Mouse (Mus musculus) heart, postnatal 36 days (tissue): ENCODE measurements around the gene Gm28047. TPM values are rescaled to one million over a fixed set of nuclear protein-coding genes. Genes with fewer than 3 reads are reported as not detected.
A peak's percentile ranks its signal among the peaks of the same experiment; 100 is the strongest.

Experiments used
- DNase-seq, 2 experiments: peaks; one replicate each; pipeline ENCODE4 v3.0.0; 2021 to 2022
- intact Hi-C: fragments of 180-260 bp; cut with DNase I; formaldehyde crosslinking; loops from one replicate; pipeline ENCODE4 v1.15.1; 2025
- total RNA-seq, 2 experiments: library from RNA; stranded (reverse); gene quantifications; 2 replicates each; pipeline ENCODE4 v1.2.3; 2021

Gm28047 gene
- total RNA-seq, 2 experiments from 2014 or later = 0.94 to 1.1 TPM

GRCm38 (mm10) chr15:102563061-102563460 lies 61.8 kb downstream of the Gm28047 start:
- no peak for DNase-seq
- intact Hi-C loops = no loop called here

GRCm38 (mm10) chr15:102562491-102562890 lies 62.4 kb downstream of the Gm28047 start:
- no peak for DNase-seq
- intact Hi-C loops = no loop called here

GRCm38 (mm10) chr15:102557580-102557979 lies 67.3 kb downstream of the Gm28047 start:
- intact Hi-C loops = loop anchor here (5.0 kb wide), 1 partner anchor 110 kb away; no protein-coding TSS in a partner anchor
- no peak for DNase-seq

GRCm38 (mm10) chr15:102555581-102555980 lies 69.3 kb downstream of the Gm28047 start:
- no peak for DNase-seq
- intact Hi-C loops = loop anchor here (5.0 kb wide), 1 partner anchor 112 kb away; no protein-coding TSS in a partner anchor

GRCm38 (mm10) chr15:102552599-102552998 lies 72.3 kb downstream of the Gm28047 start:
- intact Hi-C loops = no loop called here

GRCm38 (mm10) chr15:102547478-102547877 lies 77.4 kb downstream of the Gm28047 start:
- DNase-seq = peak; percentile 21 to 43
- intact Hi-C loops = no loop called here

More at GRCm38 (mm10) chr15:102552599-102552998, 72.3 kb downstream of the Gm28047 start:
- DNase-seq = no peak

DNA sequence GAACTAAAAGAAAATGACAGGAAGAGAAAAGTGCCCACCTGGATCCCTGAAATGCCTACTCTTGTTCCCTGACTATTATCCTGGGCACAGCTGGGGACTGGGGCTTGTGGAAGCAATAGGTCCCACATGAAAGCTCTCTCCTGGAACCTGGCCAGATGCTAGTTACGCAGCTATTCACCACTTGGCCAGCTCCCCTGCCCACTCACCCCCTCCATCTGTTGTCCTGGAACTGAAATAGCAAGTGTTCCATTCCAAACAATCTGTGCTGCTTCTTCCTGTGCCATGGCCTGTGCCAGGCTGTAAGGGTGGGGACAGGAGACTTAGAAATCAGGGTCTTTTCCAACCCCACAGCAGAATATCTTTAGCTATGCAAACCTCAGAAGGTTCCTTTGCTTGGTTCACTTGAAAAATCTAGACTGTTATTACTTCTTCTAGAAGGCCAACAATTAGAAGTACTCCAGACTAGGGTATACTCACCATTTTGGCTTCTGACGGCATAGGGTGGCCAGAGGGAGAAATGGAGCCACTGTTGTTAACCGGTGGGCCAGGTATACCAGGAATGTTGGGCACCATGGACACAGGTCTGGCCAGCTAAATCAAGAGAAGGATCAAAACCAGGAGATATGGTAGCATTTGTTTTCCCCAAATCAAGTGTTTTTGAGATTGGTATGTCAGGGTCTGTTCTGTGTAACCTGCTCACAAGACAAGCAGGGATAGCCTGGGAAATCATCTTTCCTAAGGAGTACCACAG lies 78.0 kb downstream of the Gm28047 start:
- intact Hi-C loops = no loop called here
- peak; percentile 54 to 64 for DNase-seq

DNA sequence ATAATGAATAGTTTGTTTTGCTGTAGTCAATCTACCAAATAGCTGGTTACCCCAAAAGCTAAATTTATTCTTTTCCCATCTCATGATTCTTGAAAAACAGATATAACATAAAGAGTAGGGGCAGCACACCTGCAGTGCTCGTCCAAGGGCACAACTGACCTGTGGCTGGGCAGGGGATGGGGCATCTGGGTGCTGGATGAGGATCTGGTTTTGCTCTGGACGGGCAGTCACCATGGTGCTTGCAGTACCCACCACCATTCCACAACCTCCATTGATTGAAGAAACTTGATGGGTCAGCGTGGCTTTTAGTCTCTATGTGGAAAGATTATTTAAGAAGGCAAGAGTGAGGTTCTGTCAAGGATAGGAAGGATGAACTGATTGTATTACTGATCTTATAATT lies 78.6 kb downstream of the Gm28047 start:
- intact Hi-C loops = no loop called here
- no peak for DNase-seq

DNA sequence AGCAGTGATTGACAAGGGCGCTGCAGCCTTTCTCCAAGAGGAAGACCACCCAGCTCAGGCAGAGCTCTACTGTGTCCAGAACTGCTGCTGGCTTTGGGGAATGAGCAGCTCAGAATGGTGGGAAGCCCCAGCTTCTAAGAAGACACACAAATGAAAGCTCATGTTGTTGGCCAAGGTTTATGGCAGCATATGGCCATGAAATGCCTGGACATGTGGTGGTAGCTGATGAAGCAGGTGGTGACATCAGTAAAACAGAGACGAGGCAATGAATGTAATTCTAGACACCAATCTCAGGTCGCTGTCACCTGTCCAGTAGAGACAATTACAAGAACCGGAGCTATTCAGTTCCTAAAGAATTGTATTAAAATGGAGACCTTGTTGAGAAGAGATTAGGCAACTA lies 80.1 kb downstream of the Gm28047 start:
- DNase-seq = no peak
- intact Hi-C loops = no loop called here

DNA sequence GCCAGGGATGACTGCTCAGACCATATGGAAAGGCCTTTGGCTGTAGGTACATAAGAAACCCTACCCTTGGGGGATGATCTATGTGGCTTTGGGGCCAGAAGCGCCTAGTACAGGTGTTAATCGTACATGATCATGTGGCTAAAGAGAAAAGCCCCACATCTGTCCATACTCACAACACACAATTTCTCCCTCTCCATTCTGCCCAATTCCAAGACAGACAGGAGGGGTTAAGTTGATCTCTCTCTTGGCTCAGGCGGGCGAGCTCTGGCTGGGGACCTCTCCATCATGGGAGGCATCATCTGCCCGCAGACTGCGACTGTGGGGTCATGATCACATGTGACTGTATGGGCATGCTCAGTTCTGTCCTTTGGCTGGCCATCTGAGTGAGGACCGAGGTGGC lies 90.9 kb downstream of the Gm28047 start:
- DNase-seq = no peak
- intact Hi-C loops = no loop called here

GRCm38 (mm10) chr15:102532106-102532900 lies 92.6 kb downstream of the Gm28047 start:
- intact Hi-C loops = no loop called here
- no peak for DNase-seq

DNA sequence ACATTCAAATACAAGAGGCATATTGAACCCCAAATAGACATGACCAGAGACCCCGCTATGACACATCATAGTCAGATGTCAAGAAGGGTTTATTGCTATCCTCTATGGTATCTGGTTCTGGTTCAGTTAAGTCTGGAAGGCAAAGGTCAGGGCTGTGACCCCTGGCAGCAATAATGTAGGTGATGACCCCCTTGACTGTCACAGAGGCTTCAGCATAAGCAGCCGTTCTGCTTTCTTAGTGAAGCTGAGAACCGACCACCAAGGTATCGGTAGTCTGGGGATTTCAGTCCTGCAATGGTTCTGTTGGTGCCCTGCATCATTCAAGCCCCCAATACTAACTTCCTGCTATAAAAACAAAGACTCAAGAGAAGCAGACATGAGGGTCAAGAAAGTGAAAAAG lies 93.3 kb downstream of the Gm28047 start:
- intact Hi-C loops = no loop called here
- no peak for DNase-seq

GRCm38 (mm10) chr15:102530566-102530965 lies 94.3 kb downstream of the Gm28047 start:
- DNase-seq = no peak
- intact Hi-C loops = no loop called here

GRCm38 (mm10) chr15:102528396-102528795 lies 96.5 kb downstream of the Gm28047 start:
- no peak for DNase-seq
- intact Hi-C loops = no loop called here

GRCm38 (mm10) chr15:102527936-102528335 lies 96.9 kb downstream of the Gm28047 start:
- intact Hi-C loops = no loop called here
- no peak for DNase-seq

- intact Hi-C loops = no loop called here
- no peak for DNase-seq
These were observed 98.5 kb downstream of the Gm28047 start for GRCm38 (mm10) chr15:102526111-102527002.

DNA sequence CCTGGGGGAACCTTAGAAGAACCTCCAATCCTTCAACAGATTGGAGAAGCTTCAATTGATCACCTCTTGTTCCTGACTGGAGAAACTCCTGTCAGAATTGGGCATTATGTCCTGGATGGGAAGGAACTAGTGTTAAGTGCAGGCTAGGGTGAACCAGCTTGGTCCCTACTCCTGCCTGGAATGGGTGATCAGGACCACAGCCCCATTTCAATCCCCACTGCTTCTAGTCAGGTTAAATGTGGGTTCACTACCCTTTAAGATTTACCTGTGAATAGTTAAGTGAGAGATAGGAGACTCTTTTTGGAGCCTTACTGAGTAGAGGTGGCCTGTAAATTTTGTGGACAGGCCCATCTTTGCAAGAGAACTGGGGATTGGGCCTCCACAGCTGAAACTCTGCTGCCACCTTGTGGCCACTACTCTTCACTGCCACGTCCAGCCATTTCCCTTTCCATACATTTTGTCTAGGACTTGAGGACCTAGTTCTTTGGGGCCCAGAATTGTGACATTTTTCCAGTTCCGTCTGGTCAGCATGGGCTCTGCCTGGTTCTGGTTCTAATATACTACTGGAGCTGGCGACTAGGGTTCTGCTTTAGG lies 99.9 kb downstream of the Gm28047 start, which contains the start of gene Npff:
TSS of gene Npff (minus strand) at position 51 of the 594 bp plus-strand sequence.
- intact Hi-C loops = loop anchor here (2.0 kb wide), 1 partner anchor 58 kb away; no protein-coding TSS in a partner anchor
- peak; percentile 75 to 81 for DNase-seq

GRCm38 (mm10) chr15:102521480-102521879 lies 103.4 kb downstream of the Gm28047 start:
- DNase-seq = no peak
- intact Hi-C loops = no loop called here

- intact Hi-C loops = no loop called here
- no peak for DNase-seq
These were observed 104.5 kb downstream of the Gm28047 start for GRCm38 (mm10) chr15:102520416-102520815.
